Mouse (Mus musculus): ENCODE results near the gene Akr1b8. TPM values are rescaled to one million over a fixed set of nuclear protein-coding genes. Genes with fewer than 3 reads are reported as not detected.
"Not testable (repeated sequence)": the region's sequence is repeated elsewhere in the genome, so short reads cannot be mapped to it uniquely, and the experiment has no call there.

The Akr1b8 gene
- total RNA-seq, 2 experiments from 2014 or later = 53.8 to 120 TPM

- no peak for DNase-seq
Measured at GRCm38 (mm10) chr6:34399606-34400220, 45.8 kb downstream of the Akr1b8 start.

- DNase-seq = peak; percentile 44
Measured at GRCm38 (mm10) chr6:34400696-34401095, 46.8 kb downstream of the Akr1b8 start.

- no peak for DNase-seq
Measured at GRCm38 (mm10) chr6:34406746-34407145, 52.8 kb downstream of the Akr1b8 start.

GRCm38 (mm10) chr6:34407403-34407802 lies 53.5 kb downstream of the Akr1b8 start:
- DNase-seq = peak; percentile 46

- DNase-seq = peak; percentile 77
Measured at GRCm38 (mm10) chr6:34412023-34412422, 58.1 kb downstream of the Akr1b8 start, which contains the start of gene Akr1b7. Gene Akr1b7 (plus strand): TSS chr6:34412334.

GRCm38 (mm10) chr6:34412688-34413087 lies 58.8 kb downstream of the Akr1b8 start:
- no peak for DNase-seq

- DNase-seq = not testable (repeated sequence)
Measured at GRCm38 (mm10) chr6:34413386-34413785, 59.5 kb downstream of the Akr1b8 start.

- peak; percentile 67 for DNase-seq
Measured at GRCm38 (mm10) chr6:34416521-34416920, 62.6 kb downstream of the Akr1b8 start.

Other genes starting within 250 kb of the Akr1b8 start
- 10 to 100 TPM; 22.9 to 26.1 TPM for gene Slc35b4, start 177.0 kb upstream of the Akr1b8 start, total RNA-seq (2021)
- gene Akr1b3, start 36.6 kb upstream of the Akr1b8 start, total RNA-seq (2021) = 100 to 1,000 TPM; 136 to 140 TPM
- gene Akr1b10, start 30.1 kb downstream of the Akr1b8 start, total RNA-seq (2021) = 10 to 100 TPM; 84.6 to 85.5 TPM
- gene Akr1b7, start 58.2 kb downstream of the Akr1b8 start, total RNA-seq (2021) = 1,000 to 10,000 TPM in 1 of 2 experiments, 100 to 1,000 TPM in 1; 143 to 1,372 TPM
- gene Bpgm, start 122.1 kb downstream of the Akr1b8 start, total RNA-seq (2021) = 10 to 100 TPM; 35.9 to 49.7 TPM
- gene Cald1, start 244.4 kb downstream of the Akr1b8 start, total RNA-seq (2021) = 10 to 100 TPM; 80.8 to 90.5 TPM